Mouse (Mus musculus): ENCODE results near the gene Nhlrc2.

GRCm38 (mm10) chr19:56637035-56637683 is 89.1 kb downstream of the Nhlrc2 start:
- TF ChIP-seq CTCF (IDR thresholded peaks at IDR 0.05; ENCODE audit: borderline replicate concordance, extremely low read depth, insufficient read depth, insufficient read length), result no peak
- TF ChIP-seq POLR2A (IDR thresholded peaks at IDR 0.05; ENCODE audit: borderline replicate concordance, extremely low read depth, insufficient read depth, insufficient read length, poor library complexity, severe bottlenecking), result no peak
